17 mouse cellular contexts compared by ENCODE assay signal in genomic region chr2:62316930-62317329, GRCm38 (mm10).
DNase-seq lines count a peak whose midpoint lies in the region; ATAC-seq lines count a peak whose summit lies in the region.
"Had no signal": no experiment of that assay in that cellular context is flagged by ENCODE, and none has a peak within 500 bp of the region (broad histone marks: within the 10 kb centered on the region; RNA-seq: fewer than 3 reads in every experiment).

No protein-coding gene starts in this region.

- DNase-seq in 416B (ENCODE audit: low read depth) (peak; percentile 26), MEL-GATA-1-ER (ENCODE audit: extremely low read depth, low read depth) (peak; percentile 53)
- DNase-seq in kidney, adult 18-20 months = no peak
- no peak for DNase-seq in layer of hippocampus, adult 9-10 months (ENCODE audit: low spot score)
- DNase-seq: adrenal gland, adult 2 months; adrenal gland, postnatal 10 days; adrenal gland, postnatal 25 days; cerebellum, adult 11 months; cerebellum, adult 18-20 months; cerebellum, adult 8-10 months; cerebellum, adult 9-11 months; cerebellum, postnatal 14 days; cerebellum, postnatal 36 days; forebrain, postnatal 0 days had no signal

- peak; percentile 26; the same call in 1 of the 2 replicates for ATAC-seq in megakaryocyte progenitor cell, adult 5-6 weeks (replicated peaks; ENCODE audit: poor library complexity)
- ATAC-seq: forebrain, embryonic 13.5 days; forebrain, embryonic 15.5 days; forebrain, postnatal 0 days had no signal

Comparison
In these comparisons a context has a peak if more than half of its experiments do, and no peak if none do; other contexts are left out.
1. DNase-seq: peak in 416B (single experiment) and MEL-GATA-1-ER (single experiment); none in kidney, adult 18-20 months (single experiment) and layer of hippocampus, adult 9-10 months (single experiment).